Mouse (Mus musculus) kidney, postnatal 10 days (tissue): ENCODE results near the gene Zbtb16.

ENCODE experiments used
- DNase-seq: peaks from one replicate; pipeline ENCODE4 v3.0.0; 2021; ENCODE audit warnings: mixed read lengths

Zbtb16 gene

DNA sequence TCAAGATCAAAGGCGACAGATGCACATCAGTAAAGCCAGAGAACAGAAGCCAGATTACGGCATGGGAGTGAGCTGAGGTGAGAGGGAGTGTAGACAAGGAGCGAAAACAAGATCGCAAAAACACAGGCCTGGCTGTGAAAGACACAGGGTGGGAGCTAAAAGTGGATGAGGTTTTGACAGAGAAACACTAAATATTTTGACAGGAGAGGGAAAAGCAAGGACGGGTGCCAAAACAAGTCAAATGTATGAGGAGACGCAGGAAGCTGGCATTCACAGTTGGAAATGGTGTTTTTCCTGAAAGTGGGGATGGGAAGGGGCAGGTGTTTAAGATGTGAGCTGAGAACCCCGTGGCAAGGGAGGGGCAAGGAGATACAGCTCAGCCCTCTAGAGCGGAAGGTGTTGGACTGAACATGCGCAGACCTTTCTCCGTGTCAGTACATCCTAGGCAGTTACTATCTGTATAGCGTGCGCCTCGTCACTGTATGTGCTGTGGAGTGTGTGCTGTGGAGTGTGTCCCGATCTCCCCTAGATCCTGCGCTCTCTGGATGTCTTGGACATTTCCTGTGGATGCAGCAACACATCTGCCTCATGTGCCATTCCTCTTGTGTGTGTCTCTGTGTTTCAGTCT is 197.7 kb downstream of the Zbtb16 start:
- DNase-seq: no peak

DNA sequence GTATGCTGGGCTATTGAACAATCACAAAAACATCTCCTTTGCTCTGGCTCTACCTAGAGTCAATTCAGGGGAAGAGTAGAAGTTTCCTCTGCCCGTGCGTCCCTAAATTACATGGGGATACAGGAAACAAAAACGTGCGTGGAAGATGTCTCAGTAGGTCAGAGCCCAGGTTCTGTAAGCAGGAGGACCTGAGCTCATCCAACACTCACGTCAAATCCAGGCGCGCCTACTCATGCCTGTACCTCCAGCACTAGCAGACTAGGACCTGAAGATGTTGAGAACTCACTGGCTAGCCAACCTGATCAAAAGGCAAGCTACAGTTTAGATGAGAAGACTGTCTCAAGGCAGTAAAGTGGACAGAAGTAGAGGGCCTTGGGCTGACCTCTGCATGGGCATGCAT is 198.9 kb downstream of the Zbtb16 start:
- no peak for DNase-seq

DNA sequence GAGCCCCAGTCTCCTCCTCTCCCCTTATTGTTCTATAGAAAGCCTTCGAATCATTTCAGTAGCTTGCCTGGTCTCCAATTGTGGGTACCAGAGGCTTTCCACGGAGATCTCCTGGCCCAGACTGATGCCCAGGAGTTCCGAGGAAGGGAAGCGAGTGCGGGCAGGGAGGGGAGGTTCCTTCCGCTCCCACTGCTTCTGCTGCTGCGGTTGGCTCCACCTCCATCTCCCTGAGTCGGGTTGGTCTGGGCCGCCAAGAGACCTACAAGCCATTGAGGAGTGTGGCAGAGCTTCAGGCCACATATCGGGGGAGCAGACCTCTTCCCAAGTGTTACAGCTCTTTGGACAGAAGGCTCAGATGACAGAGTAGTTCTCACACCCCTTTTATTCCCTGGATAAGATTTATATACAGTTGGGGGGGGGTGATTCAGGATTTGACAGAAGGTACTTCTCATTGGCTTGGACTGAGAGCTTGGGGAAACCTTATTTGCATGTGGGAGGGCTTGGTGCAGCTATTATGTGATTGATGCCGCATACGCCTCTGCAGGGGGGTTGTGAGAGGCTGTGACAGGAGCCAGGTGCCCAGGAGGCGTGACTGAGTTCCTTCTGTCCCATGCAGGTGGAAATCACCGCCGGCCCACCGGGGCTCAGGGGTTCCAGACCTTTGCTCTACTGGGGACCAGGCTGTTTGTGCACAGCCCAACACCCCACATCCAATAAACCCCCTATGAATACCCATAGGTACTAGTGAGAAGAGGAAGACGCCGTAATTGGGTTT is 200.3 kb downstream of the Zbtb16 start:
- DNase-seq: no peak

DNA sequence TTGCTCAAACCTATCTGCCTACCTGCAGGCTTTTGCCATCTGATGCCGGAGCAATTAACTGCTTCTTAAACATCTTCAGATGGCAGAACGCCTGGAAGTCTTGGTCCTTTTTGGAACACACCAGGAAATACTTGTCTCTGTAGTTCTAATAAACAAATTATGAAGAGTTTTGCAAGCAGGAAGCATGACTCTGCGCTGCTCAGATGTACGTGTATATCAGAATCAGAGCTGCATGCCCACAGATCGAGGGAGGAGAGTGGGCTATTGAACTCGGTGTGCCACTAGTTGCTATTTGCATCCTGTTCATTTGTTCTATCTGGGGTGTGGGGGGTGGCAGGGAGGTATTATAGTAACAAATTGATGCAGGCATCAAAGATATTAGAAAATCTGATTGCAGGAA is 202.9 kb downstream of the Zbtb16 start:
- no peak for DNase-seq

DNA sequence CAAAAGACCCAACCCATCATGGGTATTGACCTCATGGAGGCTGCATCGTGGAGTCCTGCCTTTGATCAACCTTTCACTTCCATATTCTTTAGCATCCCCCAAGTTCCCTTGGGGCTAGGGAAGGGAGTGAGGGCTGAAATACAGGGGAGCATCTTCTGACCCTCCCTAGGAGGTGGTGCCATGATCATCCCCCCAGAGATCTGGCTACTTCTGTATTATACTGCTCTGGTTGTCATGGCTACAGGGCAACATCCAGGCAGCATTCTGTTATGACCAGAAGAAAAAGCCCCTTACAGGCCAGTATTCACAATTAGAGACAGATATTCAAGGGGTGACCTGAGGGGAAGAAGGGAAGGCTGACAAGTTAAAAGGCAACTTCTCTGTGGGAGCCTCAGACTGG is 216.8 kb downstream of the Zbtb16 start:
- no peak for DNase-seq

DNA sequence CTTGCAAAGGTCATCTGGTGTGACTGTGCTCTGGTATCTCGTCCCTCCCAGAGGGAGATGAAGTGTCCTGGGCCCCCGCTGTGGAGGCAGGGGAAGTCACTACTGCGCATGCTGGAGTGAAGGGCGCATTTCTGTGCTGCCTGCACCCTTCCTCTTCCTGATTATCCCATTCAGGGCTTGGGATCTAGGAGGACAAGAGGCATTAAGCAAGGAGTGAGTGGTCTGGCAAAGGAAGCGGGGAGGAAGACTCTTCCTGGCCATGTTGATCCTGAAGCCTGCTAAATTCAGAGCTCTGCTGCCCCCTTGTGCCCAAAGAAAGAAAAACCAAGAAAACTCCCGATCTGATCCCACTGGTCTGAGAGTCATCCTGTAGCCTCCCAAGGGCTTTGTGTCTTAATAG is 217.4 kb downstream of the Zbtb16 start:
- peak; percentile 81 for DNase-seq

DNA sequence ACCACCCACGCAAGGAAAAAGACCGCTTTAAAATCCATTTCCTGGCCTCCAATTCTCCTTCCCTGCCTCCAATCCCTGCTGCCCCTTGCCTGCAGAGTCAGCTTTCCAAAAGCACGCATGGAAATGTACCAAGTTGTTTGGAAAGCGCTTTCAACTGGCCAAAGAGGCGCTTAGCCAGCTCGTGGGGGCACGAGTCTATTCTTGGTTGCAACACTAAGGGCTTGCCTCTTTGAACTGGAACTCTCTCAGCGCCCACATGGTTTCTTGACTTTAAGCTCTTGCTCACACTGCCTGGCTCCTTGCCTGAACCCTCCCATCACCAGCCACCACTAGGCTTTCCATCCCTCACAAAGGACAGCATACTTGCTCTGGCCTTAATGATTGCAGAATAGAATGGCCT is 217.9 kb downstream of the Zbtb16 start:
- DNase-seq: peak; percentile 43

DNA sequence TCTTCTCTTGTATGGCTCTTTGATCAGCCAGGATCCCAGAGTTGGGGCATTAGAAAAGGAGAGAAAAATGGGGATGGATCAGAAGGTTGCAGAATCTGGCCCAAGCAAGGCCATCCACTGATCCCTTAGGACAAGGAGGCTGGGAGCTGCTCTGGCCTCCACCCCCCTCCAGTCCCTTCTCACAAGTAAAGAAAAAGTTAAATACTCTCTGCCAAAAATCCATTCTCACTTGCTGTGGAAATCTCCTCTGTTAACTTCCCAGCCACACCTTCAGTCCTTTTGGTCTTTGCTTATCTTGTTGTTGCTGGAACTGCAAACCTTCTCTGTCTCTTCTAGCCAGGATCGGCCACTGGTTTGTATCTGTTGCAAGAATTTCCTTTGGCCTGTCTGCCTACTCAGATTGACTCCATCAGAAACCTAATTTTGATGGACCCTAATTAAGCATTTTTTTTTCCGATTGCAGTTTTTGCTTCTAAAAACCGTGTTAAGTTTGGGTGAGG is 218.5 kb downstream of the Zbtb16 start:
- no peak for DNase-seq

DNA sequence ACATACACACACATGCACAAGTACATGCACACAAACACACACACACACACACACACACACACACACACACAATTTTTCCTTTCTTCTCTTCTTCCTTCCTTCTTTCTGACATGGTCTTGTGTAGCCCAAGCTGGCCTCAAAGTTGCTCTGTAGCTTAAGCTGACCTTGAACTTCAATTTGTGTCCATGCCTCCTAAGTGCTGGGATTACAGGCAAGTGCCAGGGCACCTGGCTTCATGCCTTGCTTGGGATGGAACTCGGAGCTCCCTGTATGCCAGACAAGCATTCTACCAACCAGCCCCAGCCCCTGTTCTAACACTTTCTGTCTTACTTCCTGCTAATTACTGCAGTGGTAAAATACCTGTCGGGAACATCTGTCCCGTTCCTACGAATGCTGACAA is 222.8 kb downstream of the Zbtb16 start:
- no peak for DNase-seq

DNA sequence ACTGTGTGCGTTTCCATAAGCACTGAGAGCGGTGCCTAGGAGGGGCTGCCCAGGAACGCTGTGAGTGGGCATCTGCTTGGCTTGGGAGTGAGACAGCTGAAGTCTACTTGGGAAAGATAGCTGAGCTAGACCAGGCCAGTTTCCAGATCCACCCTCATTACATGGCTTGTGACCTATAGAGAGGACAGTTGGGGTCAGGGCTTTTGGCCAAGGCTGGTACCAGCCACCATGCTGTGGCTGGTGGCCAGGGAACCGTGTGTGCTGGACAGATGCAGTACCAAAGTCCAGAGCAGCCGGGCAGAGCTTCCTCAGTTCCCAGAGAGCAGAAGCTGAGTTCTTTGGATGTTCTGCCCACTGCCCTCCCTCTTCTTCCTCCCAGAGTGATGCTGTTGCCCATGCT is 223.5 kb downstream of the Zbtb16 start:
- no peak for DNase-seq

DNA sequence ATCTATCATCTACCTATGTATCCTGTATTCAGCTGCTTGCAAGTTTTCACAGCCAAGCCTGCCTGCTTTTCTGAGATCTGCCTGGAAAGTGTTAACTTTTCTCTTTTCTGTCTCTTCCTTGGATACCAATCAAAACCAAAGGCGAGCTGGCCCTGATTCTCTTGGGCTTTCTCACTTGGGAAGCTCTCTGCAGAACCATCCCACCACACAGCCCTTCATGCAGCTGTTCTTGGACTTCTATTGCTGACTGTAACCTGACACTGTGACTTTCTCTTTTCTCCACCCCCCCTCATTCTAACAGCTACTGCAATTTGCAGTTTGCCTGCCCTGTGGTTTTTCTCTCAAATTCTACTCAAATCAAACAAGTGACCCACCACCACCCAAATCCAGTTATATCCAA is 225.0 kb downstream of the Zbtb16 start:
- no peak for DNase-seq

DNA sequence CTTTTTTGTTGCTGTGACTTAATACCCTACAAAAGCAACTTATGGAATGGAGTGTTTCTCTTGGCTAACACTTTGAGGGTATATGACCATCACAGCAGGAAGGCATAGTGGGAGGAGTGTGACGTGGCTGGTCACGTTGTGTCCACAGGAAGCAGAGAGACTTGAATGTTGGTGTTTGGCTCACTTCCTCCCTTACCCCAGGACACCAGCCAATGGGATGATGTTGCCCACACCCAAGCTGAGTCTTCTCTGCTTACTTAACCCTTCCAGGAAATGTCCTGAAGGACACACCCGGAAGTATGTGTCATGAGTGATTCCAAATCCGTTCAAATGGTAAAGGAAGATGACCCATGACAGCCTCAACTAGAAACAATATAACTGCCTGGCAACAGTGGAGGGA is 226.3 kb downstream of the Zbtb16 start:
- DNase-seq: no peak

DNA sequence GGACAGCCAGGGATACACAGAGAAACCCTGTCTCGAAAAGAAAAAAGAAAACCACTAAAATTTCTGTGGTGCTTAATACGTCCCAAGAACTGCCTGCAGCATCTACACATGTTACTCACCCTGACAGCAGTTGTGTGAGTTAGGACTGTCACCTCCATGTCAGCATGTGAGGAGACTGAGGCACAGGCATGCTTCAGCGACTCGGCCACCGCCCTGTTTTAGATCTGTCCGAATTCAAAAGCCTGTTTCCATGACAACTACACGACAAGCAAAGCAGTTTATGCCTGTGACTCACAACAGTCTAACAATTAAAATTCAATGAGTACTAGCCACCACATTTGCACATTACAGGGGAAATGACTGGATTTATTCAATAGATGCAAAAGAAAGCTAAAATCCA is 228.6 kb downstream of the Zbtb16 start:
- DNase-seq: no peak

DNA sequence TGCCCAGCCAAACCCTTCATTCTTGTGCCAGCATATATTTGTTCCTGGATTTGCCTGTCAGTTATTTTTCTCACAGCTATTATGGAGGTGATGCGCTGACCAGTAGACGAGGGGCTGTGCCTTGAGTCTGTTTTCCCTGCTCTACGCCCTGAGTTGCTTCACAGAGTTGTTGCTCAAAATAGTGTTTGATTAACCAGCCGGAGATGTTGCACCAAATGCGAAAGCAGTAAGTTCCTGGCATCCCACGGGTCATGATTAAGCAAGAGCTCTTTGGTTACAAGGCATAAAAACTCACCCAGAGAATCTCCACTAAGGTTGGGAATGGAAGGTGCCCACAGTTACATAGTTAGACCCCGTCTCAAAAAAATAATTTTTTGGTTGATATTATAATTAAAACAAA is 229.9 kb downstream of the Zbtb16 start:
- no peak for DNase-seq

DNA sequence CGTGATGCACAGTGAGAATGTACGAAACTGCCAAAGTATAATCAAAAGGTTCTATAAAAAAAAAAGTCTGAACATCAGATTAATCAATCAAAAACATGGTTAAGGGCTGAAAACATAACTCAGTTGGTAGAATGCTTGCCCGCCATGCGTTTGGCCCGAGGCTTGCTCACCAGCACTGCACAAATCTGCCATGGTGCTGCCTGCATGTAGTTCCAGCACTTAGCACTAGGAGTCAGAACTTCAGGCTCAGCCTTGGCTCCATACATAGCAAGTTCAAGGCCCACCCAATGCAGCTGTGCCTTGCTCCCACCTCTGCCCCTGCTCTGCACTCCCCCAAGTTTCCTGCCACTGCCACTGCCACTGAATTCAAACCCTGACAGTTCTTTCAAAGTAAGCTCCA is 230.3 kb downstream of the Zbtb16 start:
- no peak for DNase-seq

DNA sequence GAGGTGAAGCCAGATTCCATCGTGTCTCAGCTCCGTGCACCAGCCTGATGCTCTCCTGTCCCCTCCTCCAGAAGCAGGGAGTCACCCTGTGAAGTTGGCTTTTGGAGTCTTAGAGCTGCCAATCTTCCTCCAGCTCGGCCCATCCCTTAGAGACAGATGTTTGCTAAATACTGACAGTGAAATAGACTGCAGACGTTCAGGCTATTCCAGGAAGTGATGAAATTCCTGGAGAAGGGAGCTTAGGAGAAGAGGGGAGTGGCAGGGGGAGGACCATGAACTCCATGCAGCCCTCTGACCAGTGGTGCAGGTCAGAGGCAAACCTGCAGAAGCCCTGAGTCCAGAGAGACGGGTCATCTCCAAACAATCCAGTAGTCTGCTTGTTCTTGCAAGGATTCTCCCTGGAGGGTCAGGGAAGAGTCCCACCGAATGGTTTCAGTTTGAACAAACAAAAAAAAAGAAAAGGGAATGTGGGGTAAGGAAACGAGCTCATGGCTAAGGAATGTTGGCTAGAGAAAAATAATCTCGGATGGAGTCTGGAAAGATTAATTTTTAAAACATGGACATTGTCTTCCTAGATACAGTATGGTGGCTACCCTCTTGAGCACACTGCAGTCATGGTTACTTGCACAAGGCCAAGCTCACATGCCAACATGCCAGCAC is 231.0 kb downstream of the Zbtb16 start, which contains the start of gene Nnmt:
TSS of gene Nnmt (minus strand) at position 215 of the 660 bp plus-strand sequence.
- peak; percentile 15 for DNase-seq
